Mouse (Mus musculus): ENCODE measurements around the gene Duox1. TPM values are rescaled to one million over a fixed set of nuclear protein-coding genes. Genes with fewer than 3 reads are reported as not detected.
"Not testable (repeated sequence)": the region's sequence is repeated elsewhere in the genome, so short reads cannot be mapped to it uniquely, and the experiment has no call there.

Gene Duox1
- total RNA-seq, 2 experiments from 2014 or later, result 0.07 TPM; not detected in 1

GRCm38 (mm10) chr2:122306184-122306583 is 9.3 kb upstream of the Duox1 start:
- DNase-seq (ENCODE audit: low spot score in 2 of 2), result peak; percentile 14 to 22
- intact Hi-C loops (cut with DNase I), result no loop called here

GRCm38 (mm10) chr2:122309647-122310046 is 5.8 kb upstream of the Duox1 start:
- no peak for DNase-seq (ENCODE audit: low spot score in 2 of 2)
- intact Hi-C loops (cut with DNase I), result no loop called here

GRCm38 (mm10) chr2:122311561-122311960 is 3.9 kb upstream of the Duox1 start:
- DNase-seq (ENCODE audit: low spot score in 2 of 2), result no peak
- intact Hi-C loops (cut with DNase I), result no loop called here

- DNase-seq (ENCODE audit: low spot score in 2 of 2), result peak in 1 of 2 experiments; percentile 27
- intact Hi-C loops (cut with DNase I), result no loop called here
Observed at GRCm38 (mm10) chr2:122312722-122313417, 2.6 kb upstream of the Duox1 start.

GRCm38 (mm10) chr2:122313536-122313935 is 1.9 kb upstream of the Duox1 start, which contains the start of gene Duoxa1:
Gene Duoxa1, minus strand, starts transcription at chr2:122313730.
- intact Hi-C loops (cut with DNase I), result no loop called here
- DNase-seq (ENCODE audit: low spot score in 2 of 2), result no peak

- no peak for DNase-seq (ENCODE audit: low spot score in 2 of 2)
- intact Hi-C loops (cut with DNase I), result no loop called here
Observed at GRCm38 (mm10) chr2:122317384-122317783, 1.9 kb downstream of the Duox1 start.

GRCm38 (mm10) chr2:122323960-122324359 is 8.5 kb downstream of the Duox1 start:
- no peak for DNase-seq (ENCODE audit: low spot score in 2 of 2)
- intact Hi-C loops (cut with DNase I), result no loop called here

- no peak for DNase-seq (ENCODE audit: low spot score in 2 of 2)
- intact Hi-C loops (cut with DNase I), result no loop called here
Observed at GRCm38 (mm10) chr2:122324586-122324985, 9.1 kb downstream of the Duox1 start.

- DNase-seq (ENCODE audit: low spot score in 2 of 2), result no peak
- intact Hi-C loops (cut with DNase I), result no loop called here
Observed at GRCm38 (mm10) chr2:122325361-122325760, 9.9 kb downstream of the Duox1 start.

GRCm38 (mm10) chr2:122327986-122328385 is 12.5 kb downstream of the Duox1 start:
- DNase-seq (ENCODE audit: low spot score in 2 of 2), result no peak
- intact Hi-C loops (cut with DNase I), result no loop called here

- intact Hi-C loops (cut with DNase I); DNase-seq (ENCODE audit: low spot score in 2 of 2): not testable (repeated sequence)
Observed at GRCm38 (mm10) chr2:122330317-122330716, 14.8 kb downstream of the Duox1 start.

- no peak for DNase-seq (ENCODE audit: low spot score in 2 of 2)
- intact Hi-C loops (cut with DNase I), result no loop called here
Observed at GRCm38 (mm10) chr2:122332222-122332621, 16.8 kb downstream of the Duox1 start.

- no peak for DNase-seq (ENCODE audit: low spot score in 2 of 2)
- intact Hi-C loops (cut with DNase I), result no loop called here
Observed at GRCm38 (mm10) chr2:122334170-122334569, 18.7 kb downstream of the Duox1 start.

- intact Hi-C loops (cut with DNase I), result no loop called here
- DNase-seq (ENCODE audit: low spot score in 2 of 2), result no peak
Observed at GRCm38 (mm10) chr2:122337291-122337690, 21.8 kb downstream of the Duox1 start.

- intact Hi-C loops (cut with DNase I), result no loop called here
- DNase-seq (ENCODE audit: low spot score in 2 of 2), result no peak
Observed at GRCm38 (mm10) chr2:122345106-122345893, 29.8 kb downstream of the Duox1 start.

GRCm38 (mm10) chr2:122346164-122346563 is 30.7 kb downstream of the Duox1 start:
- intact Hi-C loops (cut with DNase I); DNase-seq (ENCODE audit: low spot score in 2 of 2): not testable (repeated sequence)

- no peak for DNase-seq (ENCODE audit: low spot score in 2 of 2)
- intact Hi-C loops (cut with DNase I), result no loop called here
Observed at GRCm38 (mm10) chr2:122347257-122347656, 31.8 kb downstream of the Duox1 start.

GRCm38 (mm10) chr2:122348531-122349131 is 33.2 kb downstream of the Duox1 start:
- peak; percentile 89 to 91 for DNase-seq (ENCODE audit: low spot score in 2 of 2)
- intact Hi-C loops (cut with DNase I), result loop anchor here (1.0 kb wide), 2 partner anchors 20 to 30 kb away; no protein-coding TSS in a partner anchor

- intact Hi-C loops (cut with DNase I), result no loop called here
- DNase-seq (ENCODE audit: low spot score in 2 of 2), result peak in 1 of 2 experiments; percentile 30
Observed at GRCm38 (mm10) chr2:122349136-122349785, 33.8 kb downstream of the Duox1 start.

All from left cerebral cortex, postnatal 25 days (tissue).